In genomic region chr1:140333702-140334101, GRCm38 (mm10) we compare ENCODE assay signal across 28 mouse cellular contexts.
"Had no signal": no experiment of that assay in that cellular context is flagged by ENCODE, and none has a peak within 500 bp of the region (broad histone marks: within the 10 kb centered on the region; RNA-seq: fewer than 3 reads in every experiment).

No protein-coding gene starts in this region.

- H3K9me3 ChIP-seq: heart, embryonic 13.5 days; heart, embryonic 15.5 days; hindbrain, embryonic 10.5 days; hindbrain, embryonic 12.5 days; intestine, embryonic 15.5 days; limb, embryonic 10.5 days; limb, embryonic 12.5 days; liver, embryonic 13.5 days had no signal

- ATAC-seq: forebrain, embryonic 16.5 days; hindbrain, embryonic 16.5 days; inflammation-experienced regulatory T-cells, adult 6 months; intestine, embryonic 15.5 days; intestine, postnatal 0 days had no signal

- H3K4me2 ChIP-seq: heart, embryonic 11.5 days; heart, embryonic 13.5 days; heart, embryonic 15.5 days; hindbrain, embryonic 12.5 days; hindbrain, embryonic 14.5 days; intestine, embryonic 15.5 days; limb, embryonic 12.5 days; liver, embryonic 11.5 days; liver, embryonic 13.5 days had no signal

- H3K4me3 ChIP-seq: gastrocnemius, adult 2 months; heart, adult 2 months; heart, embryonic 13.5 days; heart, embryonic 15.5 days; hindbrain, embryonic 10.5 days; hindbrain, embryonic 12.5 days; intestine, embryonic 15.5 days; left cerebral cortex, adult 2 months; limb, embryonic 10.5 days; limb, embryonic 12.5 days; liver, embryonic 13.5 days had no signal

- H3K9ac ChIP-seq: heart, embryonic 13.5 days; heart, embryonic 15.5 days; hindbrain, embryonic 12.5 days; hindbrain, embryonic 14.5 days; intestine, embryonic 15.5 days; limb, embryonic 12.5 days; liver, embryonic 13.5 days had no signal

- DNase-seq: gastrocnemius, adult 2 months; gastrocnemius, postnatal 10 days; gastrocnemius, postnatal 25 days; heart, adult 2 months; heart, postnatal 14 days; heart, postnatal 4 days; kidney, adult 18-20 months; kidney, adult 8-10 months; kidney, postnatal 10 days; kidney, postnatal 25 days; kidney, postnatal 4 days; liver; liver, embryonic 13.5 days had no signal

- H3K4me1 ChIP-seq: heart, embryonic 13.5 days; heart, embryonic 15.5 days; hindbrain, embryonic 10.5 days; hindbrain, embryonic 12.5 days; intestine, embryonic 15.5 days; limb, embryonic 10.5 days; limb, embryonic 12.5 days; liver, embryonic 13.5 days had no signal

- H3K27me3 ChIP-seq: heart, embryonic 13.5 days; heart, embryonic 15.5 days; hindbrain, embryonic 12.5 days; intestine, embryonic 15.5 days; limb, embryonic 12.5 days; liver, embryonic 13.5 days had no signal

- H3K27ac ChIP-seq: gastrocnemius, adult 2 months; heart, adult 2 months; heart, embryonic 13.5 days; heart, embryonic 15.5 days; hindbrain, embryonic 10.5 days; hindbrain, embryonic 12.5 days; hindbrain, embryonic 14.5 days; intestine, embryonic 15.5 days; left cerebral cortex, adult 2 months; limb, embryonic 10.5 days; limb, embryonic 12.5 days; liver, embryonic 13.5 days had no signal

- H3K36me3 ChIP-seq: heart, embryonic 13.5 days; heart, embryonic 15.5 days; hindbrain, embryonic 10.5 days; hindbrain, embryonic 12.5 days; intestine, embryonic 15.5 days; limb, embryonic 10.5 days; limb, embryonic 12.5 days; liver, embryonic 13.5 days had no signal
